Mouse (Mus musculus) MEL (cell line): Measurements from ENCODE around the gene Uxs1. TPM values are rescaled to one million over a fixed set of nuclear protein-coding genes. Genes with fewer than 3 reads are reported as not detected.

ENCODE experiments used
- DNase-seq: peaks from one replicate; pipeline ENCODE4 v3.0.0; 2011; ENCODE audit warnings: low read depth, low spot score
- H3K27ac ChIP-seq: 2 replicates; pipeline ENCODE4 v1.5.1; 2012; ENCODE audit warnings: low read depth, mild to moderate bottlenecking, control low read depth, low read length, moderate library complexity; ENCODE audit not compliant: control insufficient read depth
- H3K27me3 ChIP-seq, 2 experiments: fragments of 150-350 bp in 1 of 2; sonication (generic) in 1 of 2; 2 replicates each; pipeline ENCODE4 v1.6.1; 2012; ENCODE audit warnings: low read length in 2 of 2, mild to moderate bottlenecking in 2 of 2, improper control_type of control experiment in 1 of 2, moderate library complexity in 1 of 2; ENCODE audit not compliant: insufficient read depth in 2 of 2, control insufficient read depth in 1 of 2
- H3K36me3 ChIP-seq, 2 experiments: 2 replicates each; pipeline ENCODE4 v1.6.1; 2012 to 2014; ENCODE audit warnings: low read length in 2 of 2, improper control_type of control experiment in 1 of 2, inconsistent platforms in 1 of 2, mild to moderate bottlenecking in 1 of 2; ENCODE audit not compliant: insufficient read depth in 2 of 2, control insufficient read depth in 1 of 2
- H3K4me1 ChIP-seq, 2 experiments: fragments of 150-350 bp in 1 of 2; sonication (generic) in 1 of 2; 2 replicates each; pipeline ENCODE4 v1.6.1; 2012; ENCODE audit warnings: low read length in 2 of 2, improper control_type of control experiment in 1 of 2, mild to moderate bottlenecking in 1 of 2; ENCODE audit not compliant: insufficient read depth in 2 of 2, control insufficient read depth in 1 of 2
- H3K4me3 ChIP-seq, 2 experiments: fragments of 150-350 bp in 1 of 2; sonication (generic) in 1 of 2; 2 replicates each; pipeline ENCODE4 v1.5.1; 2012; ENCODE audit warnings: low read depth in 2 of 2, low read length in 2 of 2, mild to moderate bottlenecking in 2 of 2, moderate library complexity in 2 of 2, control low read depth in 1 of 2, improper control_type of control experiment in 1 of 2; ENCODE audit not compliant: control insufficient read depth in 1 of 2, insufficient read depth in 1 of 2
- H3K79me2 ChIP-seq: 2 replicates; pipeline ENCODE4 v1.6.1; 2012; ENCODE audit warnings: mild to moderate bottlenecking, low read length, moderate library complexity; ENCODE audit not compliant: control insufficient read depth, poor library complexity, insufficient read depth
- H3K9ac ChIP-seq: 2 replicates; pipeline ENCODE4 v1.6.1; 2012; ENCODE audit warnings: low read depth, mild to moderate bottlenecking, control low read depth, low read length, moderate library complexity; ENCODE audit not compliant: control insufficient read depth, poor library complexity, severe bottlenecking
- H3K9me3 ChIP-seq: fragments of 150-350 bp; sonication (generic); replicated peaks from 2 replicates; pipeline ENCODE4 v1.6.1; 2012; ENCODE audit warnings: mild to moderate bottlenecking, low read length, improper control_type of control experiment, moderate library complexity; ENCODE audit not compliant: insufficient read depth
- BHLHE40 ChIP-seq: IDR thresholded peaks from 2 replicates; pipeline ENCODE4 v1.6.1; 2012; ENCODE audit warnings: low read depth, mild to moderate bottlenecking, inconsistent platforms, low read length, improper control_type of control experiment, borderline replicate concordance
- CHD1 ChIP-seq: IDR thresholded peaks from 2 replicates; pipeline ENCODE4 v1.6.1; 2012; ENCODE audit warnings: low read depth, mild to moderate bottlenecking, inconsistent platforms, low read length, improper control_type of control experiment
- CHD2 ChIP-seq: IDR thresholded peaks from 2 replicates; pipeline ENCODE4 v1.6.1; 2011; ENCODE audit warnings: low read length, improper control_type of control experiment
- CTCF ChIP-seq, 3 experiments: IDR thresholded peaks in 2 of 3; conservative IDR thresholded peaks in 1 of 3; 2 replicates each; pipeline ENCODE4 v1.5.1; 2011 to 2012; ENCODE audit warnings: low read length in 3 of 3, low read depth in 2 of 3, mild to moderate bottlenecking in 2 of 3, improper control_type of control experiment in 1 of 3, inconsistent platforms in 1 of 3, mixed read lengths in 1 of 3, moderate library complexity in 1 of 3; ENCODE audit not compliant: control insufficient read depth in 1 of 3, insufficient read depth in 1 of 3, poor library complexity in 1 of 3, severe bottlenecking in 1 of 3
- E2F4 ChIP-seq: IDR thresholded peaks from 2 replicates; pipeline ENCODE4 v1.6.1; 2011; ENCODE audit warnings: low read depth, low read length, improper control_type of control experiment, borderline replicate concordance
- ELF1 ChIP-seq: IDR thresholded peaks from 2 replicates; pipeline ENCODE4 v1.6.1; 2014; ENCODE audit warnings: low read depth, mild to moderate bottlenecking, inconsistent platforms, low read length, improper control_type of control experiment, moderate library complexity
- EP300 ChIP-seq, 2 experiments: IDR thresholded peaks; 2 replicates each; pipeline ENCODE4 v1.6.1; 2011; ENCODE audit warnings: improper control_type of control experiment in 2 of 2, low read length in 2 of 2, low read depth in 1 of 2, mild to moderate bottlenecking in 1 of 2
- ETS1 ChIP-seq: IDR thresholded peaks from 2 replicates; pipeline ENCODE4 v1.6.1; 2012; ENCODE audit warnings: low read depth, mild to moderate bottlenecking, inconsistent platforms, low read length, improper control_type of control experiment, moderate library complexity
- GABPA ChIP-seq: IDR thresholded peaks from 2 replicates; pipeline ENCODE4 v1.6.1; 2012; ENCODE audit warnings: low read depth, mild to moderate bottlenecking, inconsistent platforms, low read length, improper control_type of control experiment, moderate library complexity
- GATA1 ChIP-seq: IDR thresholded peaks from 2 replicates; pipeline ENCODE4 v1.6.1; 2011; ENCODE audit warnings: low read depth, low read length, improper control_type of control experiment
- HCFC1 ChIP-seq: IDR thresholded peaks from 2 replicates; pipeline ENCODE4 v1.6.1; 2012; ENCODE audit warnings: low read depth, mild to moderate bottlenecking, inconsistent platforms, low read length, improper control_type of control experiment, moderate library complexity
- JUND ChIP-seq: IDR thresholded peaks from 2 replicates; pipeline ENCODE4 v1.6.1; 2011; ENCODE audit warnings: low read depth, mild to moderate bottlenecking, improper control_type of control experiment, low read length
- KAT2A ChIP-seq: conservative IDR thresholded peaks from 2 replicates; pipeline ENCODE4 v1.6.1; 2012; ENCODE audit warnings: low read depth, low read length, improper control_type of control experiment, inconsistent platforms
- MAFK ChIP-seq: IDR thresholded peaks from 2 replicates; pipeline ENCODE4 v1.6.1; 2011; ENCODE audit warnings: low read depth, mild to moderate bottlenecking, low read length, improper control_type of control experiment, borderline replicate concordance
- MAX ChIP-seq: IDR thresholded peaks from 2 replicates; pipeline ENCODE4 v1.6.1; 2011; ENCODE audit warnings: low read length, improper control_type of control experiment
- MAZ ChIP-seq: IDR thresholded peaks from 2 replicates; pipeline ENCODE4 v1.6.1; 2012; ENCODE audit warnings: low read depth, mild to moderate bottlenecking, inconsistent platforms, low read length, improper control_type of control experiment
- MEF2A ChIP-seq: IDR thresholded peaks from 2 replicates; pipeline ENCODE4 v1.6.1; 2014; ENCODE audit warnings: low read depth, mild to moderate bottlenecking, inconsistent platforms, low read length, improper control_type of control experiment; ENCODE audit not compliant: poor library complexity, insufficient replicate concordance, severe bottlenecking; ENCODE audit errors: extremely low read depth
- MXI1 ChIP-seq: IDR thresholded peaks from 2 replicates; pipeline ENCODE4 v1.6.1; 2011; ENCODE audit warnings: mild to moderate bottlenecking, low read depth, low read length, improper control_type of control experiment
- MYB ChIP-seq: IDR thresholded peaks from 2 replicates; pipeline ENCODE4 v1.6.1; 2011; ENCODE audit warnings: mild to moderate bottlenecking, low read depth, low read length, improper control_type of control experiment
- NELFE ChIP-seq: IDR thresholded peaks from 2 replicates; pipeline ENCODE4 v1.6.1; 2011; ENCODE audit warnings: low read depth, low read length, improper control_type of control experiment
- NRF1 ChIP-seq: IDR thresholded peaks from 2 replicates; pipeline ENCODE4 v1.6.1; 2014; ENCODE audit warnings: low read depth, mild to moderate bottlenecking, inconsistent platforms, low read length, improper control_type of control experiment, moderate library complexity; ENCODE audit not compliant: poor library complexity, insufficient read depth, severe bottlenecking
- POLR2A ChIP-seq, 2 experiments: IDR thresholded peaks; 2 replicates each; pipeline ENCODE4 v1.6.1; 2011 to 2012; ENCODE audit warnings: low read length in 2 of 2, mild to moderate bottlenecking in 2 of 2, control low read depth in 1 of 2, improper control_type of control experiment in 1 of 2, low read depth in 1 of 2, moderate library complexity in 1 of 2; ENCODE audit not compliant: control insufficient read depth in 1 of 2, insufficient read depth in 1 of 2, poor library complexity in 1 of 2
- POLR2AphosphoS2 ChIP-seq: IDR thresholded peaks from 2 replicates; pipeline ENCODE4 v1.6.1; 2011; ENCODE audit warnings: low read length, improper control_type of control experiment
- POLR2AphosphoS5 ChIP-seq: IDR thresholded peaks from 2 replicates; pipeline ENCODE4 v1.6.1; 2012; ENCODE audit warnings: low read depth, borderline replicate concordance, mild to moderate bottlenecking, inconsistent platforms, low read length, moderate library complexity, mixed read lengths
- RAD21 ChIP-seq: IDR thresholded peaks from 2 replicates; pipeline ENCODE4 v1.6.1; 2011; ENCODE audit warnings: mild to moderate bottlenecking, low read depth, low read length, improper control_type of control experiment
- RCOR1 ChIP-seq: IDR thresholded peaks from 2 replicates; pipeline ENCODE4 v1.6.1; 2012; ENCODE audit warnings: low read depth, mild to moderate bottlenecking, inconsistent platforms, low read length, improper control_type of control experiment
- SIN3A ChIP-seq: IDR thresholded peaks from 2 replicates; pipeline ENCODE4 v1.6.1; 2012; ENCODE audit warnings: low read length, improper control_type of control experiment, inconsistent platforms
- SMC3 ChIP-seq: IDR thresholded peaks from 2 replicates; pipeline ENCODE4 v1.6.1; 2011; ENCODE audit warnings: low read depth, low read length, improper control_type of control experiment
- TAL1 ChIP-seq: IDR thresholded peaks from 2 replicates; pipeline ENCODE4 v1.6.1; 2012; ENCODE audit warnings: mild to moderate bottlenecking, inconsistent platforms, low read length, moderate library complexity, mixed read lengths
- TBP ChIP-seq: IDR thresholded peaks from 2 replicates; pipeline ENCODE4 v1.8.0; 2011; ENCODE audit warnings: low read depth, low read length, improper control_type of control experiment
- TCF12 ChIP-seq: IDR thresholded peaks from 2 replicates; pipeline ENCODE4 v1.6.1; 2014; ENCODE audit warnings: low read depth, mild to moderate bottlenecking, inconsistent platforms, low read length, improper control_type of control experiment, moderate library complexity
- USF1 ChIP-seq: IDR thresholded peaks from 2 replicates; pipeline ENCODE4 v1.6.1; 2014; ENCODE audit warnings: low read depth, mild to moderate bottlenecking, inconsistent platforms, low read length, improper control_type of control experiment, moderate library complexity
- USF2 ChIP-seq, 2 experiments: IDR thresholded peaks; 2 replicates each; pipeline ENCODE4 v1.6.1; 2011 to 2012; ENCODE audit warnings: improper control_type of control experiment in 2 of 2, low read length in 2 of 2, borderline replicate concordance in 1 of 2, inconsistent platforms in 1 of 2, low read depth in 1 of 2, mild to moderate bottlenecking in 1 of 2; ENCODE audit not compliant: insufficient read depth in 1 of 2
- ZC3H11A ChIP-seq: IDR thresholded peaks from 2 replicates; pipeline ENCODE4 v1.6.1; 2012; ENCODE audit warnings: low read depth, mild to moderate bottlenecking, inconsistent platforms, low read length, improper control_type of control experiment
- ZKSCAN1 ChIP-seq: IDR thresholded peaks from 2 replicates; pipeline ENCODE4 v1.6.1; 2012; ENCODE audit warnings: low read depth, mild to moderate bottlenecking, inconsistent platforms, low read length, improper control_type of control experiment, moderate library complexity
- ZMIZ1 ChIP-seq: IDR thresholded peaks from 2 replicates; pipeline ENCODE4 v1.6.1; 2012; ENCODE audit warnings: low read depth, mild to moderate bottlenecking, inconsistent platforms, low read length, improper control_type of control experiment, moderate library complexity
- ZNF384 ChIP-seq: IDR thresholded peaks from 2 replicates; pipeline ENCODE4 v1.6.1; 2012; ENCODE audit warnings: low read depth, mild to moderate bottlenecking, inconsistent platforms, low read length, improper control_type of control experiment
- polyA plus RNA-seq, 2 experiments: library from polyadenylated mRNA; stranded (reverse) in 1 of 2; unstranded in 1 of 2; fragments of >175 nt in 1 of 2; fragments of >200 nt in 1 of 2; gene quantifications; 2 replicates each; pipeline versions ENCODE4 v1.2.1 to v1.2.4; 2012; ENCODE audit warnings: low replicate concordance in 2 of 2, low read depth in 1 of 2; ENCODE audit not compliant: insufficient read length in 2 of 2, insufficient read depth in 1 of 2, missing spikeins in 1 of 2
- total RNA-seq: library from RNA; depleted of rRNA; stranded (reverse); fragments of 300-350 nt; gene quantifications from 2 replicates; pipeline ENCODE4 v1.2.3, GENCODE M21; 2012

Uxs1 gene
- total and polyA plus RNA-seq, 3 experiments: 16.9 to 26.2 TPM; not detected in 1

DNA sequence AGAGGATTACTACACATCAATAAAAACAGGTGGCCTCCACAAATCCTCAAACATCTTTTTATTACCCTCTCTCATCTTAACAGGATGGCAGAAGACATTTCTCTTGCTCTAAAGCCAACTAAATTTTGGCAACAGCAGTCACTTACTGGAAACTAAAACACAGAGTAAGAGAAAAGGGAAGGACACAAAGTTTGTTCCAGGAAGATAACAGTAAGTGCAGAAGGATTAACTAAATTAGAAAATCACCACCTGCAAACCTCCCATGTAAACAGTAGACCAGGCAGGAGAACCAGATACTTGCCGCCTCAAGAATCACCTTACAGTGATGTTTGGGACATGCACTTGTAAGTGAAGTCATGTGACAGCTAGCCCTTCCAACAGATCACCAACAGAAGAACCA, 5.8 kb downstream of the Uxs1 start:
- H3K27ac ChIP-seq: peak overlapping the region; percentile 27; the same call in 1 of the 2 replicates
- H3K9me3 ChIP-seq: no peaks in the 10 kb centered on the region
- no peaks in the 10 kb centered on the region for H3K27me3 ChIP-seq
- peaks cover 15 to 21% of the 10 kb centered on the region in 2 experiments for H3K4me1 ChIP-seq
- H3K9ac ChIP-seq: no peak overlapping the region
- H3K36me3 ChIP-seq: peaks cover 5 to 44% of the 10 kb centered on the region in 2 experiments; a peak in 3 of 4 replicates
- H3K79me2 ChIP-seq: peaks cover 43% of the 10 kb centered on the region
- no peak overlapping the region for H3K4me3 ChIP-seq
- peak; percentile 69 for DNase-seq
- TF ChIP-seq SMC3 (no peak), HCFC1 (no peak), MYB (no peak), CHD1 (no peak), MEF2A (no peak), RAD21 (no peak), NRF1 (no peak), USF2 (IDR thresholded peaks at IDR 0.05; ENCODE audit: borderline replicate concordance in 1 of 2, insufficient read depth in 1 of 2, low read depth in 1 of 2, low read length in 2 of 2) (no peak), GABPA (no peak), MXI1 (0 out of 2 replicates have a peak, but pooled peaks have one; percentile 21), MAFK (no peak), EP300 (IDR thresholded peaks at IDR 0.05; ENCODE audit: low read depth in 1 of 2, low read length in 2 of 2) (peak; percentile 66 to 71), TAL1 (peak; percentile 25), POLR2AphosphoS5 (no peak), KAT2A (no peak), E2F4 (no peak), ZKSCAN1 (no peak), CTCF (IDR thresholded peaks at IDR 0.05 in 2 of 3, conservative IDR thresholded peaks at IDR 0.05 in 1 of 3; ENCODE audit: control insufficient read depth in 1 of 3, insufficient read depth in 1 of 3, low read depth in 2 of 3, low read length in 3 of 3, poor library complexity in 1 of 3, severe bottlenecking in 1 of 3) (no peak), POLR2A (IDR thresholded peaks at IDR 0.05; ENCODE audit: control insufficient read depth in 1 of 2, insufficient read depth in 1 of 2, low read depth in 1 of 2, low read length in 2 of 2, poor library complexity in 1 of 2) (no peak), NELFE (no peak), GATA1 (peak; percentile 62; the same call in 1 of the 2 replicates), ZMIZ1 (no peak), CHD2 (no peak), USF1 (peak; percentile 57), BHLHE40 (no peak), TBP (no peak), POLR2AphosphoS2 (no peak), ZNF384 (no peak), MAX (no peak), RCOR1 (peak; percentile 26; the same call in 1 of the 2 replicates), MAZ (no peak), ELF1 (no peak), SIN3A (no peak; the same call in 1 of the 2 replicates), ZC3H11A (no peak), ETS1 (no peak), JUND (no peak), TCF12 (peak; percentile 65; the same call in 1 of the 2 replicates)
